Mouse (Mus musculus) gastrocnemius, postnatal 10 days (tissue): ENCODE results near the gene Ttn. TPM values are rescaled to one million over a fixed set of nuclear protein-coding genes. Genes with fewer than 3 reads are reported as not detected.

Experiments used
- DNase-seq: peaks from one replicate; pipeline ENCODE4 v3.0.0; 2021; ENCODE audit warnings: mixed read lengths
- total RNA-seq, 2 experiments: library from RNA; stranded (reverse); gene quantifications; 2 replicates each; pipeline ENCODE4 v1.2.3; 2021

Ttn gene
- total RNA-seq, 2 experiments from 2014 or later: 3,966 to 4,807 TPM

GRCm38 (mm10) chr2:76702751-76703150 is 279.6 kb downstream of the Ttn start:
- no peak for DNase-seq

- peak; percentile 40 for DNase-seq
Measured at GRCm38 (mm10) chr2:76702188-76702587, 280.2 kb downstream of the Ttn start.

DNA sequence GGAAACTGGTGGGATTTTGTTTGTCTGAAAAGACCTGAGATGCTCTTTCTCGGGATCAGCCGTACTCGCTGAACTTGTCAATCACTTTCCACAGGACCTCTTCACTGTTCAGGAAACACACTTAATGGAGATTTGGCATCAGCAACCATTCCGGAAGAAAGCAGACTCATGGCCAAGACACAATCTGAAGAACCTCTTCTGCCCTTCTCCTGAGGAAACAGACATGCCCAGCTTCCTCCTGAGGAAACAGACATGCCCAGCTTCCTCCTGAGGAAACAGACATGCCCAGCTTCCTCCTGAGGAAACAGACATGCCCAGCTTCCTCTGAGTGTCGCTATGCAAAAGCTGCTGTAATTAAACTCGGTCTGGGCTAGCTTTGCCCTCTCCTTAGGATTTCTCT is 287.1 kb downstream of the Ttn start:
- no peak for DNase-seq

DNA sequence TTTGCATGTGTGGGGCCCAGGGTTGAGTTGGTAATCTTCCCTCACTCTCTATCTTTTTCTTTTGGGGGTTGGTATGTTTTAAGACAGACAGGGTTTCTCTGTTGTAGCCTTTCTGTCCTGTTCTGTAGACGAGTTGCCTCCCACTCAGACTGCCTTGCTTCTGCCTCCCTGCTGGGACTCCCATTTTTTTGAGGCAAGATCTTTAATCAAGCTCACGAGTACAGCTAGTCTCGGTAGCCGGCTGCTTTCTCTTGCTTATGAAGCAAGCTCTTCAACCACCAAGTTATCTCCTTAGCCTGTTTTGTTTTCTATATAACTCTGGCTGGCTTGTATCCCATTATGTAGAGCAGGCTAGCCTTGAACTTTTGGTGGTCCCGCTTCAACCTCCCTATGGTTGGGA is 288.6 kb downstream of the Ttn start:
- DNase-seq: no peak

DNA sequence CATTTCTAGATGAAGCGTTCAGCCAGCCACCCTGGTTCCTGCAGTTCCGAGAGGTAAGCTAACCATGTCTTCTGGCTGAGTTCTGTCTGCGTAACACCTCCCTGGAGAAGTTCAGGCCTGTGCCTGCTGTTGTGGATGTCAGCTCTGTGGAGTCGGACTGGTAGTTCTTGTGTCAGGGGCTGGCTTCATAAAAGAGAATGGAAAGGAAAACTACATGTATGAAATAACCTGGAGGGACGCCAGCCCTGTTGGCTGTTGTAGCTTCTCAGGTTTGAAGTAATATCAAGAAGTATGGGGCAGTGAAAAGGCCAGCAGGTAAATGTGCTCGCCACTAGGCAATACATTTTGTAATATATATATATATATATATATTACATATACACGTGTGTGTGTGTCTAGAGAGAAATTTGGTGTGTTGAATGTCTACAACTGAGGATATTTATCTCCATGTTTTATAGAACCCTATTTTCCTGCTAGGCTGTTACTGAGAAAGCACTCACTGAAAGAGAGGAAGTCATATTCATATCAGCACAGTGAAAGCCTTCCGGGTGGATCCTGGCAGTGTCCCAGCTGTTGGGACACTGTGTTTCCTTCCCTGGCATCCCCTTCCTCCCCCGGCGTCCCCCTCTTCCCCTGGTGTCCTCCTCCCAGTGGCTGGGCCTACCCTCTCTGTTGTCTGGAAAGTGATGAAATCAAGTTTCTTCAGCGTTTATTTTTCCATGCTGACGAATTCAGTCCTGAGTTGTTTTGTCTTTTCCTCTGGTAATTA is 291.7 kb downstream of the Ttn start:
- DNase-seq: no peak

GRCm38 (mm10) chr2:76688162-76688561 is 294.2 kb downstream of the Ttn start:
- no peak for DNase-seq

DNA sequence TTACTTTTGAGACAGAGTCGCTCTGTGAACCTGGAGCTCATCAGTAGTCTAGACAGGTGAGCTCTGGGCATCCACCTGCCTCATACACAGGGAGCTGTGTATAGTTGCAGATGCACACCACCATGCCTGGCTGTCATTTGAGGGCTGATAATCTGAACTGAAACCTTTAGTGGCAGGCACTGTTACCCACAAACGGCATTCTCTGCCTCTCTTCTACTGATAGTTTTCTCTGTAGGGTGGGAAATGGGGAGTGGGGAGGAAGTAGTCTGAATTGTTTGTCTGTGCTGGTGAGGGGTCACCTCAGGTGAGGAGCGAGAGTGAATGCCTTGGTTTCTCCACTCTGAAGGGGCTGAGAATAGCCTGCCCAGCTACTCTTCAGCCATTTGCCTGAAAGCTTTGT is 294.7 kb downstream of the Ttn start:
- no peak for DNase-seq

- DNase-seq: no peak
Measured at GRCm38 (mm10) chr2:76686986-76687385, 295.4 kb downstream of the Ttn start.

DNA sequence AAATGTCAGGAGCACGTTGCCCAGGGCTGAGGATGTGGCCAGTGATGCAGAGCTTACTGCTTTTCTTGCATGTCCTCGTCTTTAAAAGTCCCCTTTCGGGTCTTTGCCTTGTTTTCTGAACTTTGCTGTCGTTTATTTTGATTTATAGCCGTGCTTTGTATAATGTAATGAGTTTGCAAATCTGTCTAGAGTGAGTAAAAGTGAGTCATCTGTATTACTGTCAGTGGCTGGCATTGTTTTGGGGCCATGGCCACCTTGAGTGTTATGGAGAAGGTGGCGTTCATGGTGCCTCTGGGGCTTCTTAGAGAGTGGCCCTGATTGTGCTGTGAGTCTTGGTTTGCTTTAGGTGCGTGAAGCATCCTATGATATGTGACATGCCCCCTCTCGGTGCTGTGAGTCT is 300.0 kb downstream of the Ttn start:
- DNase-seq: no peak

DNA sequence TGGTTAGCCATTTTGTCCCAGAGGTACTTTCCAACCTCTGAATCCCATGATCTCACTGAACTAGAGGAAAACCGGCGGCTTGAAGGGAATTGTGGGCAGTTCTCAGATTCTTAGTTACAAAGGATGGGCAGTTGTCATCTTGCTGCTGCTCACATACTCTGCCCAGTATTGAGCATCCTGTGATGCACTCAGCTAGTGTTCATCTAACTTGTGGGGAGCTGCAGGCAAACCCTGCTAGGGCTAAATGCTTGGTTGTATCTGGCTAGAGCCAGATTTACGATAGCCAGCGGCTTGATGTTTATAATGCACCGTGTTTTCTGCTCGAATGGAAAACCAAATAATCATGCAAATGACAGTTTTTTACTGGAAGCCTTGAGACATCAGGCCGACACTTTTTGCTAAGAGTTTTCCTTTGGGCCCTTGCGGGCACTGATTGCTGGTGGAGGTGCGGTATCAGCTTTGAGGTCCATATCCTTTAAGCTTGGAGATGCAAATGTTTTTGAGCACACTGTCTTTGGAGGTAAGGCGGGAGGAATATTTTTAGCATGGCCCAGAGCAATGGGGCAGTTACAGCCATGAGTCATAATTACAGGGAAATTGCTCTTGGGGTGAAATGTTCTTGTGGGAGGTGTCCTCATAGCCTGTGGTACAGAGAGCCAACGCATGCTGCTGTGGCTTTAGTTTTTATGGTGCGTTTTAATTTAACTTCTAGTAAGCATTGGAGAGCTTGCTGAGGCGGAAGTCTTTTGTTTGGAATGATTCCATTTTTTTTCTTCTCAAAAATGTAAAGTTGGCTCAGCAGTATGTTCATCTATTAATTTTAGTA is 305.7 kb downstream of the Ttn start:
- DNase-seq: no peak

DNA sequence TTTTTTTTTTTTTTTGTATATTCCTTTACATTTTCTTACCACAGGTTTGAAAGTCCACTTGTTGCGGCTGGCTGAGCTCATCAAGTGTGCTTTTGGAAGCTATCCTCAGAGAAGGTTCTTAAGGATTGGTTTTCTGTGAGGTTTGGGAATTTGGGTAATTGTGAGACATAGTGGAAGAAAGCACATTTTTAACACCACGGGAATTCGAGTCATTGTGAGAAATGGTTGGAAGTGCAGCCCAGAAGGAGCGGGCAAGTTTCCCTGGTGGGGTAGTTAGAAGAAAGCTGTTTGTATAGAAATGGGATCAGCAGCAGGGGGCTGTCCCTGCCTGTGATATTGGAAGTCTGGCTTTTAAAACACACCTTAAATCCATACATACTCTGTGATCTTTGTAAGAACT is 306.4 kb downstream of the Ttn start:
- DNase-seq: no peak

GRCm38 (mm10) chr2:76675451-76675850 is 306.9 kb downstream of the Ttn start:
- DNase-seq: no peak

DNA sequence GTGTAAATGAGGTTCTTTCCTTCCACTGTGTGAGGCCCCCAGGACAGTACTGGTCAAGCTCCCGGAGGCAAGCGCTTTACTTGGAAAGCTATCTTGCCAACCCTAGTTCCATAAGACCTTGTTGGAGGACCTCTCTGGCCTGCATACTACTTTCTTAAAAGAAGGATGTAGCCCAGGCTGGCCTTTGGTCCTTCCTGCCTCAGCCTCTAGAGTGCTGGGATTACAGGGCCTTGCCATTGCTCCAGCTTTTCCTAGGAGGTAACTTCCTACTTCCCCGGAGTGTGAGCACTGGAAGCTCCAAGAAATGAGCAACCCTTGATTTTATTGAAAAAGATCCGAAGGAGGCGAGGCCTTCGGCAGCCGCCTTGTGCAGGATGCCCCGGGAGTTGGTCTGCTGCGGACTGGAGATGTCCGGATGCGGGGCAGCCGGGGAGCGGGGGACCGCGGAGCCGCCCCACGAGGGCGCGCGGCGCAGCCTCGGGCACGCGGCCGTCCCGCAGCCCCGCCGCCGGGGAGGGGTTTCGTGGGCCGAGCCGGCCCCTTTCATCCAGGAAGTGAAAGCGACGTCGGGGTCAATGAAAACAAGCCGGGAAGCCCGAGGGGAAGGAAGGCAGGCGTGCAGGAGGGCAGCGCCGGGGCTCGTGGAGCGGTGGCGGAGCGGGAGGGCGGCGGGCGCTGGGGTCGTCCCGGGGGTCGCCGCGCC is 307.5 kb downstream of the Ttn start, which contains the start of gene Plekha3:
TSS of gene Plekha3 (plus strand) at position 557 of the 703 bp plus-strand sequence.
- peak; percentile 82 for DNase-seq

- peak; percentile 27 for DNase-seq
Measured at GRCm38 (mm10) chr2:76673472-76674081, 308.8 kb downstream of the Ttn start.

DNA sequence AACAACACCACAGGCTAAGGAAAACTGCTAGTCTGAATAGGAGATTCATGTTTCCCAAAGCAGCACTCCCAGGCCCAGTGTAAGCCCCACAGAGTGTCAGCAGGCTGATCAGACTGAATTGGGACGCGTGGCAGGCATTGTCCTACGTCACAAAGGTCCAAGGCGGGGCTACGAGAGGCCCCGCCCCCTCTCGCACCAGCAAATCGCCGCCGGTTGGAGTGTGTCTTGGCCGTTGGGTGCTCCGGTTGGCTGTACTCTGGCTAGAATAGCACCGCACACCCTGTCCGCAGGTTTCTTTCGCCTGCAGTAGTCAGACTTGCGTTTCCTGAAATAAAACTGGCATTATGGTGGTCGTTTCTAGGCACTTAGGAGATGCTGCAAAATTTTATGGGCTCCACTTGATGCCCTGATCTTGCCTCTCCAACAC is 309.4 kb downstream of the Ttn start, which contains the start of gene Fkbp7:
TSS of gene Fkbp7 (minus strand) at position 151 of the 427 bp plus-strand sequence.
- peak; percentile 89 for DNase-seq

DNA sequence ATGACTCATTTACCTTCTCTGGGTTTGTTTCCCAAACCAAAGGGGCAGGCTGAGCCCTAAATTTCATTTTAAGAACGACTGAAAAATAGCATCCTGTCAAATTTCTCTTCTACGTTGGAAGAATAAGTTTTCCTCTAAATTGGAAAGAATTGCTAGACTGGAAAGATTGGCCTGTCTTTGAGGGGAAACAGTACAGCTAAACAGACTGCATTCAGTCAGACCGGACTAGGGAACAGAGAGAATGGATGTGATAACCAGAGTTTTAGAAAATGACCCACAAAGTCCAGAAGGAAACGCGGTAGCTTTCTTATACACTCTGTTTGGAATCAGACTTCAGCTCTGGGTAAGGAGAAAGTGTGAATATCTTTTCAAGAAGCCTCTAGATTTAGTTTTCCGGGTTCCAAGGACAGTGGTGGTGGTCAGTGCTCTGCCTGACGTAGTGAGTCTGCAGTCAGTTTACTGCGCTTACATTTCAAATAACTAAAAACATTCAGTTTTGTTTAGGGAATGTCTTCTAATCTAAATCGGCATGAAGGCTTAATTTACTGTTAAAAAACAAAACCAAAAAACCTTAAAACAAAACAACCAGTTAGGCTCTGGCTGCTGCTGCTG is 310.1 kb downstream of the Ttn start:
- no peak for DNase-seq

DNA sequence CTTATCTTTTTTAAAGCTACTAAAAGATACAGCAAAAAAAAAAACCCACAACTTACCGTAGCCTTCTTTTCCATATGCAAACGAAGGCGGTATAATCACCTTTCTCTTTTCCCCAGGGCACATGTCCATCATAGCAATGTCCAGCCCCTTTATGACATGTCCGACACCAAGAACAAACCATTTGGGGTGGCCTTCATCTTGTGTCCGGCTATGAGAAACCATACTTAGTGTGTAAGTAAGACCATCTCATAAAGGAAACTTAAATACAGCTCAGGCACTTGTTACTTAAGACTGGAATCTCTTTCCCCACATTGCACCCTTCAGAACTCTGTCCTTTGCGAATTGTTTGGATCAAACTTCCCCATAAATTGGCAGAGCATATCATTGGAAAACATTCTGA is 310.7 kb downstream of the Ttn start:
- DNase-seq: no peak

- no peak for DNase-seq
Measured at GRCm38 (mm10) chr2:76667200-76667599, 315.1 kb downstream of the Ttn start.

DNA sequence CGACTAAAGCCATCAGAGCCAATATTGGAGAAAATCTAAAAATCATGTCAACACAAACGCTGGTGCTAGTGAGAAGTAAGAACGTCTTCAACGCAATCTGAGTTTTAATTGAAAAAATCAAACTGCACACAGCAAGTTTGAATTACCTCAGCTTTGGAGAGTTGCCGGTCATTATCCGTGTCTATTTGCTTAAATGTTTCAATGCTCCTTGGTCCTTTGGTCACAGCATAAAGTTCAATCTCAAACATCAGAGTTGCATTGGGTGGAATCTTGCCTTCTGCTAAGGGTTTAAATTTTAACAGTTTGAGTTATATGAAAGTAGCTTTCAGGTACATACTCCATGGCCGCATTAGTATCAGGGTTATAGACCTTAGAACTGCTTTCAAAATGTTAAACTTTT is 316.8 kb downstream of the Ttn start:
- no peak for DNase-seq

GRCm38 (mm10) chr2:76659419-76659818 is 322.9 kb downstream of the Ttn start:
- DNase-seq: no peak

- no peak for DNase-seq
Measured at GRCm38 (mm10) chr2:76658551-76658950, 323.8 kb downstream of the Ttn start.

DNA sequence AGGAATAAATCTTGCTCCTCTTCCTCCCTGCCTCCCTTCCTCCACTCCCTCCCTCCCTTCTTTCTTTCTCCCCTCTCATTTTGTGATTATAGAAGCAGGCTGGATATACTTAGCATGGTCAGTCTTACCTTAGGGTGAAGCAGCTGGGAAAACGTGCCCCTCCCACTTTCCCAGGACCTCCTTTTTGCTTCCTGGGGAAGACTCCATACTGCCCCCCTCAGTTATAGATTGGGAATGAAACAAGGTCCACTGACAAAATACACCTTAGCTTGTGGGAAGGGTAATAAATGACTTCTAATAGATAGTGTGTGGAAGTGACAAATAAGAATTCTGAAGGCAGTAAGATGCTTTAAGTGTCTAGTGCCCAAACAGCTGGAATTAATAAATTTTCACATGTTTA is 326.4 kb downstream of the Ttn start:
- DNase-seq: no peak
